Mouse (Mus musculus): ENCODE data around the gene 2010111I01Rik. TPM values are rescaled to one million over a fixed set of nuclear protein-coding genes. Genes with fewer than 3 reads are reported as not detected.

Gene 2010111I01Rik
- polyA plus RNA-seq, 1 experiment from 2014 or later = 250 TPM

DNA sequence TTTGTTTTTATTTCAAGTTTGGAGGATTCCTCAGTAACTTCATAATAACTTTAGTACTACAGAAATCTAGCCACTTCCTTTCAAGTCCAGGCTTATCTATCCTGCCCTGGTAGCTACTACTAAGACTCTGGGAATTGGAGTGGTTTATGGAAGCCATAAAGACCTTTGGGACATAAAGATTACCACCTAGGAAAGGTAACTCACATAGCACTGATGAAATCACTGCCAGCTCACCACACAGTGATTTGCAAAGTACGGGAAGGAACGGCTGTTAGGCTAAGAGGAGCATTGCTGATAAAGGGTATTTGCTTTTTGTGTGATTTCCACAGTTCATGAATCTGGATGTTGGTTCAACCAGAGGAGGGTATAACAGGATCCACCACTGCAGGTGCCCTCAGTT, 128.2 kb downstream of the 2010111I01Rik start:
- 53% methylated on average over 2 of the region's 2 CpGs for WGBS
- no peak for ATAC-seq (ENCODE audit: low FRiP score, low read depth)
- Histone ChIP-seq H3K4me2 (replicated peaks) (no peak overlapping the region), H3K4me1 (peaks cover 72% of the 10 kb centered on the region), H3K9ac (no peak overlapping the region), H3K27ac (peak overlapping the region; percentile 86; the same call in 1 of the 2 replicates), H3K9me3 (no peaks in the 10 kb centered on the region), H3K4me3 (no peak overlapping the region), H3K27me3 (no peaks in the 10 kb centered on the region), H3K36me3 (no peaks in the 10 kb centered on the region)

DNA sequence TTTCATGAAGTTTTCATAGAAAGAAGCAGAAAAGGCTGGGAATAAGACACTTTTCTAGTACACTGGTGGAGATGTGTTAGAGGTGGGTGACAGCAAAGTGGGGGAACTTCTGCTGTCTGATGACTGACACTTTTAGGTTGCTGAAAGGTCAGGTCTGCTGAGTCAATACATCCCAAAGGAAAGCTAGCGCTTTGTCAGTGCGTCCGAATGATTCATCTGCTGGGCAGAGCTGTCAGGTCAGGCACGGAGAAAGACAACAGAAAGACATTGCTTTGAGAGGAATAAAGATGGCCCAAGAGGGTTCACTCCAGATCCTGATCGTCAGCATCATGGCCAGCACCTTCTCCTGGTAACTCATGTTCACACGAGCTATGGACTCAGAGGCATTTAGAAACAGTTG, 128.9 kb downstream of the 2010111I01Rik start:
- peaks cover 78% of the 10 kb centered on the region for H3K4me1 ChIP-seq
- no peaks in the 10 kb centered on the region for H3K9me3 ChIP-seq
- H3K4me2 ChIP-seq (replicated peaks) = no peak overlapping the region
- WGBS = 83% methylated on average over 6 of the region's 6 CpGs
- no peak overlapping the region for H3K4me3 ChIP-seq
- H3K27ac ChIP-seq = peak overlapping the region; percentile 82
- ATAC-seq (ENCODE audit: low FRiP score, low read depth) = no peak
- no peaks in the 10 kb centered on the region for H3K36me3 ChIP-seq
- no peaks in the 10 kb centered on the region for H3K27me3 ChIP-seq
- H3K9ac ChIP-seq = no peak overlapping the region

DNA sequence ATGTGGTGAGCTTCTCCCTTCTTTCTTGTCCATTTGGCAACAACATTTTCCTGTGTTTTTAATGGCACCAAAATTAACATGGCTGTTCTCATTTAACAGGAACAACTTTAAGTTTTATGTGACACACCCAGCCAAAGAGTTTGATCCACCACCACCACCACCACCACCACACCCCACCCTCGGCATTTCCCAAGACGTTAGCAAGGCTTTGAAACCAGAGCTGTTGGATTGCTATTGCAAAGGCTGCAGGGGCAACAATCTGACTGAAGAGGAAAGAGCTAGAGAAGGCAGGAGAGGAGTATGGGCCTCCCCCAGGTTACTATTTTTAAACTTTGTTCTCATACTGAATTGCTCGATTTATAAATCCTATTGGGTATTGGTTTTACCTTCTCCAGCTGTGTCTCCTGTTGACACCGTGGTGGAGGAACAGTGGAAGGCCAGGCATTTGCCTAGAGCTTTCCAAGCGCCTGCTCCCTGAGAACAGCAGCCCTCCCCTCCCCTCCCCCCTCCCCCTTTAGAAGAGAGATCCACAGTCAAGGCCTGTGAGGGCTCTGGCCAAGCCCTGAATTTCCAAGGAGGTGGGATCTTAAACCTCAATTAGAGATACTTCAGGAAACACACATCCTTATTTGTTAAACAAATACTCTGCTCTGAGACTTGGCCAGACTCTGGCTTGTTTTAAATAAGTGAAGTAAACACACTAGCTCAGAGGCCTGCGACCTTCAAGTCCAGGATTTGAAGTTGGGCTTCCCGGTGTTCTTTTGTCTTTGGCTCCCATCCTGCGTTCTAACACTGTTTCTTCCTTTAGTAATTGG, 129.8 kb downstream of the 2010111I01Rik start:
- Histone ChIP-seq H3K4me3 (no peak overlapping the region), H3K9me3 (no peaks in the 10 kb centered on the region), H3K36me3 (no peaks in the 10 kb centered on the region), H3K4me2 (replicated peaks) (no peak overlapping the region), H3K27ac (peak overlapping the region; percentile 82), H3K4me1 (peaks cover 71% of the 10 kb centered on the region), H3K9ac (no peak overlapping the region), H3K27me3 (no peaks in the 10 kb centered on the region)
- ATAC-seq (ENCODE audit: low FRiP score, low read depth) = peak; percentile 54; the same call in 1 of the 2 replicates
- WGBS = 10% methylated on average over 8 of the region's 8 CpGs

DNA sequence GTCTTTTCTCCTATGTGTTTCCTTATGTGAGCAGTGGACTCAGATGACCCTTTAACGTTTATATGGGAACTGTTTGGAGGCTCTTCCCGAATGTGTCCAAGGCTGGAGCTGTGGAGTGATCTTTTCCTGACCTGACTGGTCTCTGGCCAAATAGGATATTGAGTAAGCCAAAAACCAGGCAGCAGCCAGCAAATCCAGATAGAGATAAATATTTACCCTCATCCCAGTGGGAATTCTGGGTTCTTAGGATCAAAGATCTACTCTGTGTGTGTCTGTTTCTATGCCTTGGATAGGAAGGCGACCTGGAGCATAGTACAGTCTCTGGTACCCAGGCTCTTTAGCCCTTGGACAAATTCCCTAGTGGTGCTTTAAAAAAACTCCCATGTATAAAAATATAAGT, 132.1 kb downstream of the 2010111I01Rik start:
- Histone ChIP-seq H3K27ac (peak overlapping the region; percentile 52; the same call in 1 of the 2 replicates), H3K36me3 (no peaks in the 10 kb centered on the region), H3K4me3 (no peak overlapping the region), H3K9me3 (no peaks in the 10 kb centered on the region), H3K4me2 (replicated peaks) (no peak overlapping the region), H3K27me3 (no peaks in the 10 kb centered on the region), H3K9ac (no peak overlapping the region), H3K4me1 (peaks cover 61% of the 10 kb centered on the region)
- WGBS = 51% methylated on average over 3 of the region's 3 CpGs
- ATAC-seq (ENCODE audit: low FRiP score, low read depth) = no peak

DNA sequence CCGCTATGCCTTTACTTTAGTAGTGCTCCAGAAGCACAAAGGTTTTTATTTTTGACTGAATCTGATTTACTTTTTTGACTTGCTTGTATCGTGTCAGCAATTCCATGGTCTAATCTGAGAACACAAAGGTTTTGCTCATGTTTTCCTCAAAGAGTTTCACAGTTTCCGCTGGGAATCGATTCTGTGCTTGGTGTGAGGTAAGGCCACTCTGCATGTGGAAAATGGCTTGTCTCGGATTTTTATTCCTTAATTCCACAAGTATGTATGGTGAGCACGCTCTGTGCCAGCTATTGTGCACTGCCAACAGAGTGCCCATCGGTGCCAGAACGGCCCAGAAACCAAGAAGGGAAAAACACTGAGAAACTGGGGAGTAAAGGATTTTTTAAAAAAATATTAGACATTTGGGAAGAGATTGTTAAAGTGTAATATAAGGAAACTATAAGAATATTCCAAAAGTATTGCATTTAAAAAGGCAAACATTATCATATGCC, 132.8 kb downstream of the 2010111I01Rik start:
- H3K27ac ChIP-seq = peak overlapping the region; percentile 52; the same call in 1 of the 2 replicates

DNA sequence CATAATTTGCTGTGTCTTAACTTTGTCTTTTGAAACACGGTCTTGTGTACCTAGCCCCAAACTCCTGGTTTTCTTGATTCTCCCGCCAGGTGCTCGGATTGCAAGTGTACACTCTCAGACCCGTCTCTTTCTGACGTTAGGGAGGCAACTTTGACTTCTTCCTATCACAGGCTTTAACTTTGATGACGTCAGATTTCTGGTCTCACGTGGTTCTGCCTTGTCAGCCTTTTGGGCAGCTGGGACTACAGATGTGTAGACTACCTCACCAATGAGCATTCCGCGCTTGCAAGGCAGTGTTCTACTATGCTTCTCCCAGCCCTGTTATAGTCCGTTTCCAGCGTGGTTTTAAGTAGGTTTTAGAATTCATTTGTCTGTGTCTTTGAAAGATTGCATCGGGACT, 137.1 kb downstream of the 2010111I01Rik start:
- Histone ChIP-seq H3K27ac (no peak overlapping the region), H3K9ac (no peak overlapping the region), H3K4me3 (no peak overlapping the region), H3K36me3 (no peaks in the 10 kb centered on the region), H3K4me2 (replicated peaks) (no peak overlapping the region), H3K4me1 (peaks cover 29% of the 10 kb centered on the region), H3K27me3 (no peaks in the 10 kb centered on the region), H3K9me3 (no peaks in the 10 kb centered on the region)
- WGBS = 76% methylated on average over 12 of the region's 12 CpGs
- ATAC-seq (ENCODE audit: low FRiP score, low read depth) = no peak

More for the DNA sequence above, 132.8 kb downstream of the 2010111I01Rik start:
- peaks cover 60% of the 10 kb centered on the region for H3K4me1 ChIP-seq
- H3K4me2 ChIP-seq (replicated peaks) = no peak overlapping the region
- H3K27me3 ChIP-seq = no peaks in the 10 kb centered on the region
- H3K9me3 ChIP-seq = no peaks in the 10 kb centered on the region
- H3K4me3 ChIP-seq = no peak overlapping the region
- WGBS = 71% methylated on average over 8 of the region's 8 CpGs
- no peak for ATAC-seq (ENCODE audit: low FRiP score, low read depth)
- no peak overlapping the region for H3K9ac ChIP-seq
- H3K36me3 ChIP-seq = no peaks in the 10 kb centered on the region

DNA sequence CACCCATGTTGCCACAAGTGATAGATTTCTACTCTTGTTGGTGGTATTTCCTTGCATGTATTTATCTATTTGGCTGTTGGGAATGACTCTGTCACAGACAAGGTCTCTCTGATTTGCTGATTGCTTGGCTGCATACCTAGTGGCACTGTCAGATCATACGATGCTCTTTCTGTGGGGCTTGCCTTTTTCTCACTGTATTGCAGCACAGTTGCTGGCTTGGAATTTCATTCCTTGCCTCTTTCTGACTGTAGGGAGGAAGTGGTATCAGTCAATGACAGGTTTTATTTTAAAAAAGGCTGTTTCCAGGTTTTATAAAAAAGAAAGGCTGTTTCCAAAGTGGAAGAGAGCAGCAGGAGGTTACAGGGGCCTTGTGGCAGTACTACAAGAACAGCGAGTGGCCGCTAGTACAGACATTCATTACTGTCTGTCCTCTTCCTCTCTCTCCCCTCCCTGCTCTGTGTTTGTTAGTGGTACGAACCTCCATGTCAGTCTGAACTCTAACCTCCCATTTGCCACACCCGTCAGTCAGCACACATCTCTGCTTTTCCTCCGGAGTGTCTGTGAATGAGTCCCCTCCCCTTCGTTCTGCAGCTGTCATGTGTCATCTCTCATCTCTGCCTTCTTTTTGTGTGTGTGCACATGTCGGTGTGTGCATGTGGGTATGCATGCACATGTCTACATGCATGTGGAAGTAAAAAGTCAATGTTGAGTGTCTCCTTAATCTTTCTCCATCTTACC, 138.3 kb downstream of the 2010111I01Rik start:
- H3K9ac ChIP-seq = no peak overlapping the region
- no peaks in the 10 kb centered on the region for H3K9me3 ChIP-seq
- no peak overlapping the region for H3K4me3 ChIP-seq
- H3K4me1 ChIP-seq = peaks cover 18% of the 10 kb centered on the region; the same call in 1 of the 2 replicates
- H3K27me3 ChIP-seq = no peaks in the 10 kb centered on the region
- WGBS = 65% methylated on average over 8 of the region's 8 CpGs
- no peak for ATAC-seq (ENCODE audit: low FRiP score, low read depth)
- H3K36me3 ChIP-seq = no peaks in the 10 kb centered on the region
- H3K4me2 ChIP-seq (replicated peaks) = no peak overlapping the region
- no peak overlapping the region; the same call in 1 of the 2 replicates for H3K27ac ChIP-seq

DNA sequence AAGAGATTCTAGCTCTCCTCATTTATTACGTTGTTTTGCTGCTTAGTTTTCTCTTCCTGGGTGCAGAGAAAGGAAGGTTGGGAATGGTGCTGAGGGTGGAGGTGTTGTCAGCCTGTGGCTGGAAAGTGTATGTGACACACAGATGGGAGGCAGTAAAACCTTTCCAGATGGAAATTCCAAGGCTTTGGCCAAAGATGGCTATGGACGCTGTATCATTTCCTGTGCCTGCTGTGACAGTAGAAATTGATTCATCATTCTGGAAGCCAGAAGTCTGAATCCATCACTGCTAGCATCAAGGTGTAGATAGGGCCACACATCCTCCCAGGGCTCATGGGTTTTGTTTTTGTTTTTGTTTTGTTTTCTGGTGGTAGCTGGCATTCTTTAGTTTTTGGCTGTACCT, 141.9 kb downstream of the 2010111I01Rik start:
- H3K4me3 ChIP-seq = no peak overlapping the region
- H3K27me3 ChIP-seq = no peaks in the 10 kb centered on the region
- ATAC-seq (ENCODE audit: low FRiP score, low read depth) = no peak
- H3K9me3 ChIP-seq = no peaks in the 10 kb centered on the region
- H3K27ac ChIP-seq = no peak overlapping the region
- no peaks in the 10 kb centered on the region for H3K36me3 ChIP-seq
- no peak overlapping the region for H3K9ac ChIP-seq
- peaks cover 32% of the 10 kb centered on the region for H3K4me1 ChIP-seq
- no peak overlapping the region for H3K4me2 ChIP-seq (replicated peaks)
- WGBS = 34% methylated on average over 2 of the region's 2 CpGs

DNA sequence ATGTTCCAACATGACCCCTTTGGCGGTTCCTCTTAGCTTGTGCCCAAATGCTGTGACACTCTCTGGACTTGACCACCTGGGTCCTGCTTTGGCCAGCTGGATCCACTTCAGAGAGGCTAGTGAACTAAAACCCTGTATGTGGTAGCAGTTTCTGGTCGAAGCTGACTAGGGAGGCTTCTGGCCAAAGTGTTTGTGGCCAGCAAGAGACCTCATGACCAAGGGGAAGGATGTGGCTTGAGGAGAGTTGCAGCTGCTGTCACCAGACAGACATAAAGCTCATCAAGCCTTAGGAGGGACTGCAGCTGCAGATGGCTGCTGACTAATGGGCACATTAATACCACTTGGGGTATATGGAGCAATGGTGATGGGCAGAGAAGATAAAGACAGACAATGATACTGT, 143.9 kb downstream of the 2010111I01Rik start:
- ATAC-seq (ENCODE audit: low FRiP score, low read depth) = no peak
- peaks cover 40% of the 10 kb centered on the region for H3K4me1 ChIP-seq
- no peak overlapping the region for H3K4me2 ChIP-seq (replicated peaks)
- 68% methylated on average over 2 of the region's 2 CpGs for WGBS
- no peaks in the 10 kb centered on the region for H3K9me3 ChIP-seq
- H3K27me3 ChIP-seq = no peaks in the 10 kb centered on the region
- H3K9ac ChIP-seq = no peak overlapping the region
- H3K4me3 ChIP-seq = no peak overlapping the region
- no peaks in the 10 kb centered on the region for H3K36me3 ChIP-seq
- 0 out of 2 replicates have a peak overlapping the region, but pooled peaks have one; percentile 22 for H3K27ac ChIP-seq

DNA sequence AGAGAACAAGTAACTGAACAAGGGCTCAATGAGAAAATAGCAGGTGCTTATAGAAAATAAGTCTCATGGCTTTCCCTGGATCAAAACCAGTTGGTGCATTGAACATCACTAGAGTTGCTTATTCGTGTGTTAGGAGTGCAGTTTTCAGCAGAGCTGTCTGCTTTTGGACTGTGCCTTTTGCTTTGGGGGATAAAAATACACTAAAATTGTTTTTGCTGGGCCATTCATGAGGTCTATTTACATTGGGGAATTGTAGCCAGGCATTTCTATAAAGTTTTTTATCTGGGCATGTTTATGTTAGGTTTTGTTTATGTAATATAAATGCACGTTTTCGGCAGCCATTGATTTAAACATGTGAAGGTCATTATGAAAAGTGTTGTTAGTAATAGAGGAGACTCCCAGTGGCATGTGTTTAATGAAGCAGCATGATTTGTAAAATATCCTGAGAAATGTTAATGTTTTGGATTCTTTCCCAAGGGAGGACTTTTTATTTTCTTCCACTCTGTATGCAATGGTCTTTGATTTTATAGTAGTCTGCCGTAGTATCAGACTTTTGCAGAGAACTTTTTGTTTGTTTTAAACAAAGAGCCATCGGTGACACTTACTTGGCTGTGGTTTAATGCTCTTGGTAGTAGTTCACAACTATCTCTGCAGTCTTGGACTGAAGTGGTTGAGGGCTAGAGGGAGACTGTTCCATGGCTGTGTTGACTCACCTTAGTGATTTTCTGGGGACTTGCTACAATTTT, 146.8 kb downstream of the 2010111I01Rik start:
- peak overlapping the region; percentile 78; the same call in 1 of the 2 replicates for H3K27ac ChIP-seq
- H3K9ac ChIP-seq = no peak overlapping the region
- no peaks in the 10 kb centered on the region for H3K27me3 ChIP-seq
- no peak for ATAC-seq (ENCODE audit: low FRiP score, low read depth)
- H3K36me3 ChIP-seq = no peaks in the 10 kb centered on the region
- no peak overlapping the region for H3K4me3 ChIP-seq
- H3K4me2 ChIP-seq (replicated peaks) = no peak overlapping the region
- 38% methylated on average over 5 of the region's 5 CpGs for WGBS
- no peaks in the 10 kb centered on the region for H3K9me3 ChIP-seq
- peaks cover 54% of the 10 kb centered on the region for H3K4me1 ChIP-seq

DNA sequence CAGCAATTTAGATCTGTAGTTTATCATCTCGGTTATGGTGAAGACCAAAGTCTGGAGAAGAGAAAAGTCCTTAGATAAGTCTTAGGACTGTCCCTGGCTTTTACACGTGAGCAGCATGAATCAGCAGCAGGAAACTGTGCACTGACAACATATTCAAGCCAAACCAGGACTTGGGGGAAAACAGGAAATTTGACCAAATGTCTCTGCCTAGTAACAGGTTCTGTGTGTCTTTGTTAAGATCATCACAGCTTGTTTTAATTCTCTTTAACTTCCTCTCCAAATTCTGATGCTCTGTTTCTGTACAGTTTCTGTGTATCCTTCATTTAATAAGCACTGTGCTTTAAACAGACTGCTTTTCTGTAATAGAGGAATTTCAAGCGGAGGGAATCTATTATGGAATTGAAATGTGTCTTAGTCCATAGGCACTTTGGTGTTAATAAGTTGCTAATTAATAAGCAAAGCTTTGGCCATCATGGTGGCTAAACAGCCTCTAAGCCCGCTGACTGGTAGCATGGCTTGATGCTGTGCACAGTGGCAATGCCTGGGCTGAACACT, 147.4 kb downstream of the 2010111I01Rik start:
- no peaks in the 10 kb centered on the region for H3K27me3 ChIP-seq
- peak overlapping the region; percentile 78 for H3K27ac ChIP-seq
- H3K36me3 ChIP-seq = no peaks in the 10 kb centered on the region
- ATAC-seq (ENCODE audit: low FRiP score, low read depth) = no peak; the same call in 1 of the 2 replicates
- no peak overlapping the region for H3K9ac ChIP-seq
- H3K4me3 ChIP-seq = no peak overlapping the region
- no peaks in the 10 kb centered on the region for H3K9me3 ChIP-seq
- 51% methylated on average over 4 of the region's 4 CpGs for WGBS
- peaks cover 51% of the 10 kb centered on the region for H3K4me1 ChIP-seq
- H3K4me2 ChIP-seq (replicated peaks) = no peak overlapping the region

Data from limb, embryonic 13.5 days (tissue).